Mouse (Mus musculus) CH12.LX (cell line): ENCODE measurements around the gene Pde11a. TPM values are rescaled to one million over a fixed set of nuclear protein-coding genes. Genes with fewer than 3 reads are reported as not detected.

Experiments
- DNase-seq: peaks from one replicate; pipeline ENCODE4 v3.0.0-alpha.2; 2013; ENCODE audit errors: extremely low read depth
- H3K27ac ChIP-seq: 2 replicates; pipeline ENCODE4 v1.5.1; 2012; ENCODE audit warnings: low read depth, mild to moderate bottlenecking, control low read depth, moderate library complexity; ENCODE audit not compliant: insufficient read depth
- H3K27me3 ChIP-seq: replicated peaks from 2 replicates; pipeline ENCODE3; 2012; ENCODE audit warnings: inconsistent platforms
- H3K36me3 ChIP-seq, 2 experiments: replicated peaks in 1 of 2; 2 replicates each; pipeline versions ENCODE3 to v1.6.1; 2012; ENCODE audit warnings: inconsistent platforms in 1 of 2, low read length in 1 of 2, mild to moderate bottlenecking in 1 of 2, mixed read lengths in 1 of 2, moderate library complexity in 1 of 2; ENCODE audit not compliant: control insufficient read depth in 1 of 2, insufficient read depth in 1 of 2
- H3K4me1 ChIP-seq, 2 experiments: 2 replicates each; pipeline ENCODE4 v1.6.1; 2012; ENCODE audit warnings: inconsistent platforms in 1 of 2, moderate library complexity in 1 of 2; ENCODE audit not compliant: insufficient read depth in 2 of 2, control insufficient read depth in 1 of 2
- H3K4me2 ChIP-seq: 2 replicates; pipeline ENCODE4 v1.6.1; 2012; ENCODE audit warnings: low read depth, mild to moderate bottlenecking, control low read depth; ENCODE audit not compliant: poor library complexity, insufficient read depth, severe bottlenecking
- H3K4me3 ChIP-seq, 3 experiments: fragments of 150-350 bp in 1 of 3; sonication (generic) in 1 of 3; replicated peaks in 1 of 3; 2 replicates each; pipeline versions ENCODE3 to v1.5.1; 2011 to 2012; ENCODE audit warnings: low read depth in 2 of 3, low read length in 2 of 3, mild to moderate bottlenecking in 2 of 3, moderate library complexity in 2 of 3, control low read depth in 1 of 3, improper control_type of control experiment in 1 of 3, inconsistent platforms in 1 of 3, mixed read lengths in 1 of 3; ENCODE audit not compliant: poor library complexity in 1 of 3
- H3K79me2 ChIP-seq: replicated peaks from 2 replicates; pipeline ENCODE4 v1.6.1; 2012; ENCODE audit warnings: mild to moderate bottlenecking, moderate library complexity; ENCODE audit not compliant: control insufficient read depth, poor library complexity, insufficient read depth, severe bottlenecking; ENCODE audit errors: extremely low read depth
- H3K9ac ChIP-seq: 2 replicates; pipeline ENCODE4 v1.6.1; 2012; ENCODE audit warnings: low read depth, mild to moderate bottlenecking, control low read depth, moderate library complexity; ENCODE audit not compliant: insufficient read depth
- H3K9me3 ChIP-seq: replicated peaks from 2 replicates; pipeline ENCODE3; 2012; ENCODE audit warnings: low read length, inconsistent platforms, mixed read lengths
- BHLHE40 ChIP-seq: IDR thresholded peaks from 2 replicates; pipeline ENCODE4 v1.6.1; 2011; ENCODE audit warnings: mild to moderate bottlenecking, low read depth, low read length, improper control_type of control experiment
- CHD1 ChIP-seq: IDR thresholded peaks from 2 replicates; pipeline ENCODE4 v1.6.1; 2012; ENCODE audit warnings: low read depth, low read length, improper control_type of control experiment, inconsistent platforms
- CHD2 ChIP-seq: IDR thresholded peaks from 2 replicates; pipeline ENCODE4 v1.6.1; 2011; ENCODE audit warnings: low read length, improper control_type of control experiment
- ELF1 ChIP-seq: IDR thresholded peaks from 2 replicates; pipeline ENCODE4 v1.6.1; 2014; ENCODE audit warnings: low read depth, mild to moderate bottlenecking, inconsistent platforms, low read length, improper control_type of control experiment
- ETS1 ChIP-seq: conservative IDR thresholded peaks from 2 replicates; pipeline ENCODE4 v1.6.1; 2012; ENCODE audit warnings: low read depth, mild to moderate bottlenecking, inconsistent platforms, low read length, improper control_type of control experiment, moderate library complexity
- HCFC1 ChIP-seq: IDR thresholded peaks from 2 replicates; pipeline ENCODE4 v1.6.1; 2012; ENCODE audit warnings: low read depth, mild to moderate bottlenecking, inconsistent platforms, low read length, improper control_type of control experiment
- IRF4 ChIP-seq: IDR thresholded peaks from 2 replicates; pipeline ENCODE4 v1.6.1; 2014; ENCODE audit warnings: low read depth, mild to moderate bottlenecking, inconsistent platforms, low read length, improper control_type of control experiment
- MAFK ChIP-seq: IDR thresholded peaks from 2 replicates; pipeline ENCODE4 v1.6.1; 2011; ENCODE audit warnings: low read length, improper control_type of control experiment; ENCODE audit not compliant: insufficient replicate concordance
- MAX ChIP-seq: IDR thresholded peaks from 2 replicates; pipeline ENCODE4 v1.6.1; 2011; ENCODE audit warnings: low read length, improper control_type of control experiment
- MAZ ChIP-seq: IDR thresholded peaks from 2 replicates; pipeline ENCODE4 v1.6.1; 2012; ENCODE audit warnings: low read depth, mild to moderate bottlenecking, inconsistent platforms, low read length, improper control_type of control experiment, moderate library complexity
- MEF2A ChIP-seq: IDR thresholded peaks from 2 replicates; pipeline ENCODE4 v1.6.1; 2014; ENCODE audit warnings: low read depth, mild to moderate bottlenecking, inconsistent platforms, low read length, improper control_type of control experiment, borderline replicate concordance
- MYC ChIP-seq: IDR thresholded peaks from 2 replicates; pipeline ENCODE4 v1.6.1; 2011; ENCODE audit warnings: low read depth, mild to moderate bottlenecking, improper control_type of control experiment, low read length
- NRF1 ChIP-seq: IDR thresholded peaks from 2 replicates; pipeline ENCODE4 v1.6.1; 2014; ENCODE audit warnings: low read depth, mild to moderate bottlenecking, inconsistent platforms, low read length, improper control_type of control experiment, moderate library complexity
- PAX5 ChIP-seq: IDR thresholded peaks from 2 replicates; pipeline ENCODE4 v1.6.1; 2012; ENCODE audit warnings: low read length, inconsistent platforms, mixed read lengths
- POLR2A ChIP-seq: IDR thresholded peaks from 2 replicates; pipeline ENCODE4 v1.6.1; 2011; ENCODE audit warnings: low read depth, mild to moderate bottlenecking, improper control_type of control experiment, low read length
- POLR2AphosphoS2 ChIP-seq: IDR thresholded peaks from 2 replicates; pipeline ENCODE4 v1.6.1; 2011; ENCODE audit warnings: low read depth, low read length, improper control_type of control experiment
- RAD21 ChIP-seq: IDR thresholded peaks from 2 replicates; pipeline ENCODE4 v1.6.1; 2011; ENCODE audit warnings: low read depth, mild to moderate bottlenecking, low read length, improper control_type of control experiment, moderate library complexity
- SMC3 ChIP-seq: IDR thresholded peaks from 2 replicates; pipeline ENCODE4 v1.6.1; 2011; ENCODE audit warnings: low read depth, low read length, improper control_type of control experiment
- TCF12 ChIP-seq: IDR thresholded peaks from 2 replicates; pipeline ENCODE4 v1.6.1; 2014; ENCODE audit warnings: low read depth, mild to moderate bottlenecking, inconsistent platforms, low read length, improper control_type of control experiment
- USF2 ChIP-seq: conservative IDR thresholded peaks from 2 replicates; pipeline ENCODE4 v1.6.1; 2011; ENCODE audit warnings: low read depth, low read length, improper control_type of control experiment
- dilution Hi-C: fragments of 300-500 bp; cut with MboI; formaldehyde crosslinking; loops from 2 replicates; pipeline ENCODE4 v1.14.3; 2020; ENCODE audit warnings: low sequenced_read_pairs; ENCODE audit not compliant: extremely low pct_unique_long_range_greater_than_20kb, extremely low pct_ligation_motif_present
- in situ Hi-C: fragments of 300-500 bp; cut with MboI; formaldehyde crosslinking; loops from 3 replicates; pipeline ENCODE4 v1.14.3; 2019; ENCODE audit warnings: low sequenced_read_pairs, low pct_ligation_motif_present, low pct_unique_long_range_greater_than_20kb, mixed read lengths
- polyA plus RNA-seq: library from polyadenylated mRNA; unstranded; fragments of >175 nt; gene quantifications from 2 replicates; pipeline ENCODE4 v1.2.1, GENCODE M21; 2012; ENCODE audit warnings: low read depth; ENCODE audit not compliant: insufficient read length
- total RNA-seq, 2 experiments: library from RNA; depleted of rRNA; stranded (reverse); fragments of 300-350 nt in 1 of 2; fragments of >200 nt in 1 of 2; gene quantifications; 2 replicates each; pipeline ENCODE4 v1.2.3; 2012 to 2014

Gene Pde11a
- total and polyA plus RNA-seq, 3 experiments, result 0.14 to 0.38 (median 0.21) TPM

DNA sequence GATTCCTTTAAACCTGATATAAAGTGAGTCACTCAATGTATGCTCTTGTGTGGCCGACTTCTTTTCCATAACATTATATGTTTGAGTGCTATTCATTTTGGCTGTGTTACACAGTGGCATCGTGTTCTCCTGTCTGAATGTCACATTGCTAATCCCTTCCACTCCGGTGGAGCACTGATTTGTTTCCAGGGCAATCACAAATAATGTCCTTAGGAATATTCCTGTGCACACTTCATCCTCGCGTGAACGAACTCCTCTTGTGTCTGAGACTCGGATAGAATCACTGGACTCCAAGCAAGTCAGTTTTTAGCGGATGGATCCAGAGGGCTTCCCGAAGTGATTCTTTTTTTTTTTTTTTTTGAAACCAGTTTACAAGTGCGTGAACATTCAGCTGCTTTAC is 197.4 kb downstream of the Pde11a start:
- H3K79me2 ChIP-seq, result no peaks in the 10 kb centered on the region
- H3K36me3 ChIP-seq, result no peaks in the 10 kb centered on the region
- H3K9me3 ChIP-seq, result no peaks in the 10 kb centered on the region
- dilution Hi-C loops, result no loop called here
- no peak overlapping the region for H3K4me3 ChIP-seq
- H3K27me3 ChIP-seq, result no peaks in the 10 kb centered on the region
- no peak overlapping the region for H3K4me2 ChIP-seq
- no peak for TF ChIP-seq ELF1
- TF ChIP-seq MAX, result no peak
- TF ChIP-seq IRF4, result no peak
- TF ChIP-seq TCF12, result no peak
- no peak for TF ChIP-seq MEF2A
- TF ChIP-seq SMC3, result no peak
- no peak for TF ChIP-seq ETS1
- no peak for TF ChIP-seq MAZ
- no peak for TF ChIP-seq USF2
- TF ChIP-seq MAFK, result no peak
- peaks cover 0 to 3% of the 10 kb centered on the region in 2 experiments; a peak in 1 of 4 replicates for H3K4me1 ChIP-seq
- H3K27ac ChIP-seq, result no peak overlapping the region
- in situ Hi-C loops, result no loop called here
- DNase-seq, result no peak
- no peak overlapping the region for H3K9ac ChIP-seq

DNA sequence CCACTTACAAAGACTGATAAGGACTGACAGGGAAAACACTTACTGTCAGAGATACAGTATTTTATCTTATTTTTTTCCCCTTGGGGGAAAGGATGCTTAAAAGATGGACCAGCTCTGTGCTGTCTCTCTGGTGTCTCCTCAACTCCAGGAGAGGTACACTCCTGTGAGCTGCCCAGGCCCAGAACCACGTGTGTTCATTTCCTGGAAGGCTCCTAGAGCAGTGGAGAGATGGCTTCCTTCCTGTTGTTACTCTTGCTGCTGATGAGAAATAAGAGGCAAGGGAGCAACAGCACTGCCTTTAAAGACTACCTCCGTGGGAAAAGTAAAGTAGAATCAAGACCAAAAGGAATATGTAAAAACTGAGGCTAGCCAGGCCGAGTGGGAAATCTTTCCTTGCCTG is 205.6 kb downstream of the Pde11a start:
- dilution Hi-C loops (no loop called here), in situ Hi-C loops (no loop called here)
- Histone ChIP-seq H3K4me1 (peaks cover 0 to 3% of the 10 kb centered on the region in 2 experiments; a peak in 1 of 4 replicates), H3K4me2 (no peak overlapping the region), H3K4me3 (no peak overlapping the region), H3K27me3 (no peaks in the 10 kb centered on the region), H3K9me3 (no peaks in the 10 kb centered on the region), H3K79me2 (no peaks in the 10 kb centered on the region), H3K9ac (no peak overlapping the region), H3K27ac (no peak overlapping the region), H3K36me3 (no peaks in the 10 kb centered on the region)
- no peak for DNase-seq
- TF ChIP-seq NRF1, result no peak
- no peak for TF ChIP-seq IRF4
- TF ChIP-seq HCFC1, result no peak
- TF ChIP-seq MAFK, result no peak
- no peak for TF ChIP-seq MAZ
- no peak for TF ChIP-seq RAD21
- TF ChIP-seq CHD1, result no peak
- TF ChIP-seq PAX5, result no peak
- TF ChIP-seq POLR2AphosphoS2, result no peak
- TF ChIP-seq BHLHE40, result no peak
- no peak for TF ChIP-seq POLR2A
- no peak for TF ChIP-seq MYC
- TF ChIP-seq USF2, result no peak
- TF ChIP-seq CHD2, result no peak
- no peak for TF ChIP-seq SMC3
- TF ChIP-seq ETS1, result no peak
